Mouse (Mus musculus) ES-E14 (cell line): ENCODE data around the gene Adh1.

Source experiments
- CHD2 ChIP-seq: IDR thresholded peaks from 2 replicates; pipeline ENCODE4 v1.6.1; 2014; ENCODE audit warnings: mild to moderate bottlenecking, low read depth, low read length, inconsistent platforms
- MAFK ChIP-seq: IDR thresholded peaks from 2 replicates; pipeline ENCODE4 v1.6.1; 2014; ENCODE audit warnings: mild to moderate bottlenecking, low read depth, low read length, inconsistent platforms; ENCODE audit not compliant: insufficient read depth
- ZC3H11A ChIP-seq: IDR thresholded peaks from 2 replicates; pipeline ENCODE4 v1.6.1; 2012; ENCODE audit warnings: low read depth, mild to moderate bottlenecking, inconsistent platforms, low read length, borderline replicate concordance
- ZNF384 ChIP-seq: IDR thresholded peaks from 2 replicates; pipeline ENCODE4 v1.6.1; 2012; ENCODE audit warnings: low read depth, low read length, inconsistent platforms

- TF ChIP-seq ZNF384: no peak
- peak; percentile 49; the same call in 1 of the 2 replicates for TF ChIP-seq ZC3H11A
- TF ChIP-seq MAFK: no peak
- TF ChIP-seq CHD2: no peak
Measured at GRCm38 (mm10) chr3:138222952-138223351, 37.8 kb upstream of the Adh1 start.
